Mouse (Mus musculus) megakaryocyte, embryonic 14.5 days (primary cell): ENCODE measurements at regions not wholly inside any gene's neighbourhood (a gene's known extent, or its start where the extent isn't known, plus 50 kb on each side); places are given as distances from the start of the nearest gene placed in this dataset.

Experiments used
- H3K27me3 ChIP-seq: replicated peaks from 2 replicates; pipeline ENCODE3; 2012; ENCODE audit warnings: inconsistent platforms
- H3K36me3 ChIP-seq: replicated peaks from 2 replicates; pipeline ENCODE3; 2012; ENCODE audit warnings: low read length, inconsistent platforms, mixed read lengths
- H3K4me1 ChIP-seq: 2 replicates; pipeline ENCODE4 v1.6.1; 2012; ENCODE audit warnings: inconsistent platforms
- H3K4me3 ChIP-seq: replicated peaks from 2 replicates; pipeline ENCODE3; 2012; ENCODE audit warnings: moderate library complexity, mild to moderate bottlenecking, inconsistent platforms
- H3K9me3 ChIP-seq: 2 replicates; pipeline ENCODE4 v1.6.1; 2012; ENCODE audit warnings: inconsistent platforms
- FLI1 ChIP-seq: IDR thresholded peaks from 2 replicates; pipeline ENCODE4 v1.6.1; 2012; ENCODE audit warnings: low read length, inconsistent platforms, mixed read lengths
- GATA1 ChIP-seq: IDR thresholded peaks from 3 replicates; pipeline ENCODE4 v1.6.1; 2012; ENCODE audit warnings: mixed read lengths, low read length, inconsistent platforms, borderline replicate concordance

- H3K4me3 ChIP-seq, result no peak overlapping the region
- no peaks in the 10 kb centered on the region for H3K9me3 ChIP-seq
- H3K4me1 ChIP-seq, result no peaks in the 10 kb centered on the region
- H3K36me3 ChIP-seq, result no peaks in the 10 kb centered on the region
- H3K27me3 ChIP-seq, result no peaks in the 10 kb centered on the region
- TF ChIP-seq GATA1, result no peak
- TF ChIP-seq FLI1, result no peak
Observed at GRCm38 (mm10) chr2:50902220-50902619, 246.7 kb downstream of the Rnd3 start.

DNA sequence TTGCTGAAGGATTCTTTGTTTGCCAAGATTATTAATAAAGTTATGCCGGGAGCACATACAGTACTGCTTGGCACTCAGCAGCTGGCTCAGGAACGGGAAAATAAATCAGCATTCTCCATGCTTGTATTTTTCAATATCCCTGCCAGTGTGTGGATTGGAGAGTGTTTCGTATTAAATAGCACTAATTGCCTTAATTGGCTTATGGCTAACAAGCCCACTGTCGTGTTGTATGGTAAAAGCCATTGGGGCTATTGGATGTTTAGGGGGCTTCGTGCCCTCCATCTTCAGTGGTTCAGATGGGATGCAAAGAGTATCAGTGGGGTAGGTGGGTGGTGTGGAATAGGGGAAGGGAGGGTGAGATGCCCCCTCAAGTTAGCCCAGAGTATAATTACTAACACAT is 259.9 kb downstream of the Rnd3 start:
- Histone ChIP-seq H3K9me3 (no peaks in the 10 kb centered on the region), H3K36me3 (no peaks in the 10 kb centered on the region), H3K27me3 (no peaks in the 10 kb centered on the region), H3K4me1 (no peaks in the 10 kb centered on the region), H3K4me3 (no peak overlapping the region)
- TF ChIP-seq GATA1 (no peak), FLI1 (no peak)

DNA sequence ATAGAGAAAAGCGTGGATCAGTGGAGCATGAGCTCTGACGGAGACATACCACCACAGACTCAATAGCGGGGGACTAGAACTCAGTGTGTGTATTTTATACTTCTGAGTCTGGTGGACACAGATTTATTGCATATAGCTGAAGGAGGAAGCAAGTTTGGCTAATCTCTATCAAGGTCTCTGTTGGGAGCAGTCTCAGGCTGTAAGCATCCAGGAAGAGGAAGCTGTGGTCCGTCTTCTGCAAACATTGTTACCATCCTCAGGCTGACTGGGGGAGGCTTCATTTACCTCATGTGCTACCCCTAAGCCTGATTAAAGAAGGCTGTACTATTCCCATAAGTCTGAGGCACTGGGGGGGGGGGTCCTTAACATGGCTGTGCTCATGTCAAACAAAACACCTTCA is 261.0 kb downstream of the Rnd3 start:
- Histone ChIP-seq H3K27me3 (no peaks in the 10 kb centered on the region), H3K4me1 (no peaks in the 10 kb centered on the region), H3K36me3 (no peaks in the 10 kb centered on the region), H3K9me3 (no peaks in the 10 kb centered on the region), H3K4me3 (no peak overlapping the region)
- TF ChIP-seq FLI1 (no peak), GATA1 (no peak)

- Histone ChIP-seq H3K4me3 (no peak overlapping the region), H3K36me3 (no peaks in the 10 kb centered on the region), H3K4me1 (no peaks in the 10 kb centered on the region), H3K9me3 (peaks cover under 1% of the 10 kb centered on the region; the same call in 1 of the 2 replicates), H3K27me3 (no peaks in the 10 kb centered on the region)
- TF ChIP-seq GATA1 (no peak), FLI1 (no peak)
Observed at GRCm38 (mm10) chr2:50885924-50886315, 263.0 kb downstream of the Rnd3 start.

DNA sequence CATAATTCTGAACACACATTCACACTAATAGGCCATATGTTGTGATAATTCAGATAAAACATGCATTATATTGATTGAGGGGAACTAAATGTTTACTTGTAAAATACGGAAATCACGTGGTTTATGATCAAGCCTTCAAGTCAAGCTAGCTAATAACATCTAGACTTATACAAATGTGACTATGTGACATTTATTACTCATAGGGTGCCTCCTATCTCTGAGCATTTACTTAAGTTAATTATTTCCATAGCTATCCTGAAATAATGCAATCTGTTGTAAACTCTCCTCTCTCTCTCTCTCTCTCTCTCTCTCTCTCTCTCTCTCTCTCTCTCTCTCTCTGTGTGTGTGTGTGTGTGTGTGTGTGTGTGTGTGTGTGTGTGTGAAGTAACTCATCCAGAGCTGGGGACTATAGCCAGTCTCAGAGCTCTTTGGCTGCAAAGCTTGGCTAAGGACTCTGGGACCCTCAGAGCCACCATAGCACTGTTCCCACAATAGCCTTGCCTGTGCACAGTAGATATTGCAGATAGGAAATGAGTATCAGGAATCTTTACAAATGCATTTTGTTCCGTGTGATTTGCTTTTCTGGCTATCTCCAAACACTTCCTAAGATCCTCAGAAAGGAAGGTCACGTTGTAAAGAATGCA is 263.5 kb downstream of the Rnd3 start:
- Histone ChIP-seq H3K4me3 (no peak overlapping the region), H3K4me1 (no peaks in the 10 kb centered on the region), H3K9me3 (peaks cover 3% of the 10 kb centered on the region; the same call in 1 of the 2 replicates), H3K36me3 (no peaks in the 10 kb centered on the region), H3K27me3 (no peaks in the 10 kb centered on the region)
- TF ChIP-seq FLI1, result no peak
- TF ChIP-seq GATA1, result no peak

DNA sequence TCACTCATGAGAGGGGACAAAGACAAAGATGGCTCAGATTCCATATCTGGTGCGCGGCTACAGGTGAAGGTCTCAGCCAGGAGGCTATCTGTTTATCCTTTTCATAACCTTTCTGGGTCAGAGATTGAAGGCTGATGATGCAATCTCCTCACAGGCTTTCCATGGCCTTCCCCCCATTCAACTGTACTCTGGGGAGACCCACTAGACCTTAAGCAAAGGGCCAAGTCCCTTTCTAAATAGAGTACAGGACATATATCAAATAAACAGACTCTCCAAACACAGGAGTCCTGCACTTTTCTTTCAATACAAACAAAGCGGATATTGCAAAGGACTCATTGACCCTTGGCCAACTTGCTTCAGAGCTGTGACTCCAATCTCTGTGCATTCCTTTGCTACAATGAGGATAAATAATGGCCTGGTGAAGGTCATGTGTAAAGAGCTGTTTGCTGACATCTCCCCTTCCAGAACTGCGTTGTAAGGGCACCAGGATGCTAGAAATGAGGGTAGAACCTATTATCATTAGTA is 267.3 kb downstream of the Rnd3 start:
- Histone ChIP-seq H3K36me3 (no peaks in the 10 kb centered on the region), H3K27me3 (no peaks in the 10 kb centered on the region), H3K9me3 (peaks cover 3% of the 10 kb centered on the region; the same call in 1 of the 2 replicates), H3K4me3 (no peak overlapping the region), H3K4me1 (no peaks in the 10 kb centered on the region)
- TF ChIP-seq GATA1, result no peak
- no peak for TF ChIP-seq FLI1

DNA sequence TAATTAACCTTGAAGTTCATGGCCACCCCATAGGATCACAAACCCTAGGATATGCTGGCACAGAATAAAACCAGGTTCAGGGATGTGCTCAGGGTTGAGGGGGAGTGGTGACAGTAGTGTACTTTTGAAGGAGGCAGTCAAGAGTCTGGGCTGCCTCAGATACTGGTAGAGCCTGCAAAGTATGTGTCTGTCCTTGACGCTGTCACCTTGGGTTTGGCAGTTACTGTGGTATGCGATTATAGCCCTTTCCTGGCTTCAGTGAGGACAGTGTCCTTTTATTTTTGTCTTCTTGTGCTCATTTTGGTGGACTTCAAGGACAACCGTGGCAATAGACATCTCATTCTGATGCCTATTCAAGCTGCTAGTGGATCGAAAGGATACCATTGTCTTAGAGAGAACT is 268.1 kb downstream of the Rnd3 start:
- peaks cover 3% of the 10 kb centered on the region; the same call in 1 of the 2 replicates for H3K9me3 ChIP-seq
- TF ChIP-seq GATA1, result no peak
- no peak for TF ChIP-seq FLI1
- no peaks in the 10 kb centered on the region for H3K36me3 ChIP-seq
- H3K4me1 ChIP-seq, result no peaks in the 10 kb centered on the region
- H3K27me3 ChIP-seq, result no peaks in the 10 kb centered on the region
- H3K4me3 ChIP-seq, result no peak overlapping the region

- TF ChIP-seq FLI1, result no peak
- no peak for TF ChIP-seq GATA1
- Histone ChIP-seq H3K9me3 (peaks cover 3% of the 10 kb centered on the region; the same call in 1 of the 2 replicates), H3K4me1 (no peaks in the 10 kb centered on the region), H3K36me3 (no peaks in the 10 kb centered on the region), H3K27me3 (no peaks in the 10 kb centered on the region), H3K4me3 (no peak overlapping the region)
Observed at GRCm38 (mm10) chr2:50877716-50878115, 271.2 kb downstream of the Rnd3 start.

- H3K36me3 ChIP-seq, result no peaks in the 10 kb centered on the region
- H3K9me3 ChIP-seq, result no peaks in the 10 kb centered on the region
- H3K27me3 ChIP-seq, result no peaks in the 10 kb centered on the region
- H3K4me3 ChIP-seq, result no peak overlapping the region
- H3K4me1 ChIP-seq, result no peaks in the 10 kb centered on the region
- TF ChIP-seq FLI1, result no peak
- no peak for TF ChIP-seq GATA1
Observed at GRCm38 (mm10) chr2:50875072-50875471, 273.8 kb downstream of the Rnd3 start.

DNA sequence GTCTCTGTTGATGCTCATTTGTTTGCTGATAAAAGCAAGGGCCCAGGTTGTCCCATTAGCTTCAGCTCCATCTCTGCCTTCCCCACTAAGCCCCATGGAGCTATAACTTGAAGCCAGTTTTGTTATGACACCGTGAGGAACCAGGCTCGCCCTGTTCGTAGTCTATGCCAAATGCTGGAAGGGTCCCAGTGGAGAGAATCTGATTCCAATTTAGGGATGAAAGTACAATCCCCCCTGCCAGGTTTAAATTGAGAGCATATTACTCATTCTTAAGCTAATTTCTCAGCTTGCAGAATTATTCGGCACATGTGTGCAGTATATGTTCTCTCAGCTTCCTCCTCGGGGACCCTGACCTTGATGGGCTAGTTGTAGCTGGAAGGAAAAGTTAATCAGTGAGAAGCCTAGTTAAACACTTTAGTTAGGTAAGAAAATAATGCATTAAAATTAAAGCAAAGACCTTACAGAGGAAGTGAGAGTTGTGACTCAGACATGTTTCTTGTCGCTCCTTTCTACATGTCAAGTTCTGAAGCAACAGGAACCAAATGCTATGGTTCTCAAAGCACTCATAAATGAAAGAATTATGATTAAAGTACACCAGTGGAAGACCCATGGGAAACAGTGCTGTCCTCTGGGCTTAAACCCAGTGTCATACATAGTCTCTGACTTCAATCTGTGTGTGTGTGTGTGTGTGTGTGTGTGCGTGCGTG is 295.2 kb downstream of the Rnd3 start:
- TF ChIP-seq FLI1 (no peak), GATA1 (no peak)
- no peak overlapping the region for H3K4me3 ChIP-seq
- H3K4me1 ChIP-seq, result no peaks in the 10 kb centered on the region
- H3K36me3 ChIP-seq, result no peaks in the 10 kb centered on the region
- no peaks in the 10 kb centered on the region for H3K9me3 ChIP-seq
- H3K27me3 ChIP-seq, result no peaks in the 10 kb centered on the region
